Mouse (Mus musculus): Measurements from ENCODE around the gene Rbp3. TPM values are rescaled to one million over a fixed set of nuclear protein-coding genes. Genes with fewer than 3 reads are reported as not detected.

Rbp3 gene
- total RNA-seq, 2 experiments from 2014 or later, result not detected

GRCm38 (mm10) chr14:33974752-33975151, 20.9 kb downstream of the Rbp3 start:
- DNase-seq, result no peak

- no peak for DNase-seq
Observed at GRCm38 (mm10) chr14:33977748-33978147, 23.9 kb downstream of the Rbp3 start.

- no peak for DNase-seq
Observed at GRCm38 (mm10) chr14:33978604-33979059, 24.8 kb downstream of the Rbp3 start, which contains the start of gene Zfp488. Gene Zfp488 (minus strand): TSS chr14:33978764.

GRCm38 (mm10) chr14:33989201-33989600, 35.4 kb downstream of the Rbp3 start:
- DNase-seq, result no peak

- DNase-seq, result no peak
Observed at GRCm38 (mm10) chr14:33991971-33992370, 38.2 kb downstream of the Rbp3 start.

GRCm38 (mm10) chr14:33993051-33993450, 39.2 kb downstream of the Rbp3 start:
- no peak for DNase-seq

GRCm38 (mm10) chr14:33993521-33994289, 39.9 kb downstream of the Rbp3 start:
- no peak for DNase-seq

GRCm38 (mm10) chr14:33997427-33997826, 43.6 kb downstream of the Rbp3 start:
- DNase-seq, result no peak

GRCm38 (mm10) chr14:34000076-34000475, 46.3 kb downstream of the Rbp3 start:
- no peak for DNase-seq

GRCm38 (mm10) chr14:34001445-34001844, 47.6 kb downstream of the Rbp3 start:
- DNase-seq, result no peak

- DNase-seq, result no peak
Observed at GRCm38 (mm10) chr14:34002358-34002757, 48.6 kb downstream of the Rbp3 start.

Other genes with a start within 250 kb of the Rbp3 start
- 10 to 100 TPM; 12.8 to 13.4 TPM for gene Gdf10, start 30.4 kb upstream of the Rbp3 start, total RNA-seq (2021)
- gene Gdf2, start 13.0 kb upstream of the Rbp3 start, total RNA-seq (2021), result not detected
- gene Zfp488, start 24.8 kb downstream of the Rbp3 start, total RNA-seq (2021), result not detected
- gene Gm30083, start 61.2 kb downstream of the Rbp3 start, total RNA-seq (2021), result not detected
- gene Gm5460, start 62.8 kb downstream of the Rbp3 start, total RNA-seq (2021), result under 1 TPM in 1 of 2 experiments, not detected in 1; 0.17 TPM
- not detected for gene Antxrl, start 98.7 kb downstream of the Rbp3 start, total RNA-seq (2021)
- 1 to 10 TPM; 2.8 to 3.5 TPM for gene Anxa8, start 132.0 kb downstream of the Rbp3 start, total RNA-seq (2021)
- not detected for gene A630023A22Rik, start 148.8 kb downstream of the Rbp3 start, total RNA-seq (2021)
- under 1 TPM; 0.13 to 0.20 TPM for gene Npy4r, start 198.5 kb downstream of the Rbp3 start, total RNA-seq (2021)
- gene Gprin2, start 247.7 kb downstream of the Rbp3 start, total RNA-seq (2021), result 1 to 10 TPM; 1.1 to 1.6 TPM

Data from adrenal gland, postnatal 36 days (tissue).